ENCODE assay signal across 34 mouse cellular contexts in the genomic region with DNA sequence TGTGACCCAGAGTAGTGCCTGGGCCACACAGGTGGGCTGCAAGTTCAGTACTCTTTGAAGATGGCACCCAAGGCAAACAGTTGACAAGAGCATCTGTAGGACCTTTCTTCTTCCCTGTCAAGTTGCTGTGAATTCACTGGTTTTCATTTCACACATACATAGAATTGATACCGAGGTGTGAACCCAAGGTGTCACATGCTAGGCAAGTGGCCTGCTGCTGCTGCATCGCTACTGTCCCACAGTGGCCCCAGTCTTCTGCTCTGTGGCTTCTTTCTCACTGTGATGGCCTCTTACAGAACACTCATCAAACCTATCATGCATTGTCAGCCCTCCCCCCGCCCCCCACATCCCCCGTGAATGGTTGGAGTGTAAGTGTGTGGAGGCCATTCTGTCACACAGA.
"Had no signal": no experiment of that assay in that cellular context is flagged by ENCODE, and none has a peak within 500 bp of the region (broad histone marks: within the 10 kb centered on the region; RNA-seq: fewer than 3 reads in every experiment).

No protein-coding gene starts in this region.

- ATAC-seq: hindbrain, embryonic 16.5 days; hindbrain, postnatal 0 days; inflammation-experienced regulatory T-cells, adult 6 months; intestine, embryonic 15.5 days; intestine, embryonic 16.5 days had no signal

- H3K4me1 ChIP-seq: hindbrain, embryonic 10.5 days; hindbrain, embryonic 12.5 days; hindbrain, embryonic 15.5 days had no signal

- H3K9me3 ChIP-seq: heart, embryonic 13.5 days; heart, embryonic 15.5 days; hindbrain, embryonic 13.5 days; hindbrain, embryonic 15.5 days; intestine, embryonic 15.5 days; kidney, embryonic 15.5 days had no signal

- H3K27ac ChIP-seq: heart, embryonic 10.5 days; heart, embryonic 13.5 days; heart, embryonic 15.5 days; hindbrain, embryonic 10.5 days; hindbrain, embryonic 12.5 days; hindbrain, embryonic 13.5 days; hindbrain, embryonic 14.5 days; hindbrain, embryonic 15.5 days; hindbrain, postnatal 0 days; intestine, embryonic 15.5 days; kidney, embryonic 15.5 days; kidney, postnatal 0 days; layer of hippocampus, adult 2 months had no signal

- H3K4me2 ChIP-seq: heart, embryonic 11.5 days; heart, embryonic 12.5 days; heart, embryonic 13.5 days; heart, embryonic 15.5 days; hindbrain, embryonic 12.5 days; hindbrain, embryonic 13.5 days; hindbrain, embryonic 14.5 days; hindbrain, embryonic 15.5 days; intestine, embryonic 15.5 days; kidney, embryonic 15.5 days had no signal

- H3K36me3 ChIP-seq: heart, embryonic 15.5 days; hindbrain, embryonic 10.5 days; hindbrain, embryonic 12.5 days; hindbrain, embryonic 15.5 days; intestine, embryonic 15.5 days; kidney, embryonic 15.5 days had no signal

- H3K9ac ChIP-seq: heart, embryonic 12.5 days; heart, embryonic 13.5 days; heart, embryonic 15.5 days; hindbrain, embryonic 12.5 days; hindbrain, embryonic 13.5 days; hindbrain, embryonic 14.5 days; hindbrain, embryonic 15.5 days; intestine, embryonic 15.5 days; kidney, embryonic 15.5 days had no signal

- DNase-seq: heart, postnatal 10 days; heart, postnatal 14 days; heart, postnatal 36 days; heart, postnatal 4 days; kidney, adult 11 months; kidney, adult 18-20 months; kidney, adult 2 months; kidney, adult 8-10 months; kidney, adult 9 months; kidney, postnatal 10 days; kidney, postnatal 14 days; kidney, postnatal 25 days; kidney, postnatal 36 days; kidney, postnatal 4 days; layer of hippocampus, adult 9-11 months; layer of hippocampus, postnatal 36 days had no signal

- H3K27me3 ChIP-seq: heart, embryonic 12.5 days; heart, embryonic 13.5 days; heart, embryonic 15.5 days; hindbrain, embryonic 12.5 days; hindbrain, embryonic 13.5 days; hindbrain, embryonic 15.5 days; intestine, embryonic 15.5 days; kidney, embryonic 15.5 days had no signal

- H3K4me3 ChIP-seq: heart, embryonic 10.5 days; heart, embryonic 12.5 days; heart, embryonic 13.5 days; heart, embryonic 15.5 days; hindbrain, embryonic 10.5 days; hindbrain, embryonic 12.5 days; hindbrain, embryonic 13.5 days; hindbrain, embryonic 15.5 days; intestine, embryonic 15.5 days; kidney, embryonic 15.5 days; layer of hippocampus, adult 2 months had no signal
